Mouse (Mus musculus) liver, postnatal 0 days (tissue): Measurements from ENCODE around the gene Syt17. TPM values are rescaled to one million over a fixed set of nuclear protein-coding genes. Genes with fewer than 3 reads are reported as not detected.

Experiments used
- ATAC-seq: fragments of 200-750 bp; cut with Nextera tagmentation; 2 replicates; pipeline ENCODE4 v1.8.0; 2017; ENCODE audit warnings: mild to moderate bottlenecking, moderate library complexity
- DNase-seq: peaks from one replicate; pipeline ENCODE4 v3.0.0-alpha.2; 2016
- H3K27ac ChIP-seq: fragments of 300-500 bp; sonication (generic); 2 replicates; pipeline ENCODE4 v1.5.1; 2014; ENCODE audit warnings: antibody characterized with exemption, moderate library complexity, mild to moderate bottlenecking, low read depth
- H3K27me3 ChIP-seq: fragments of 300-500 bp; sonication (generic); 2 replicates; pipeline ENCODE4 v1.6.1; 2014; ENCODE audit warnings: low read length, control low read depth, mixed read lengths; ENCODE audit not compliant: insufficient read depth
- H3K36me3 ChIP-seq: fragments of 300-500 bp; sonication (generic); replicated peaks from 2 replicates; pipeline ENCODE4 v1.6.1; 2014; ENCODE audit warnings: mild to moderate bottlenecking, control low read depth, low read length, moderate library complexity, mixed read lengths; ENCODE audit not compliant: insufficient read depth
- H3K4me1 ChIP-seq: fragments of 300-500 bp; sonication (generic); 2 replicates; pipeline ENCODE4 v1.6.1; 2014; ENCODE audit warnings: antibody characterized with exemption, mild to moderate bottlenecking, control low read depth; ENCODE audit not compliant: insufficient read depth
- H3K4me2 ChIP-seq: fragments of 300-500 bp; sonication (generic); 2 replicates; pipeline ENCODE4 v1.6.1; 2014; ENCODE audit warnings: low read depth, mild to moderate bottlenecking, low read length, moderate library complexity, mixed read lengths
- H3K4me3 ChIP-seq: fragments of 300-500 bp; sonication (generic); 2 replicates; pipeline ENCODE4 v1.5.1; 2014; ENCODE audit warnings: low read depth, low read length
- H3K9ac ChIP-seq: fragments of 300-500 bp; sonication (generic); replicated peaks from 2 replicates; pipeline ENCODE4 v1.6.1; 2014; ENCODE audit warnings: mild to moderate bottlenecking, moderate library complexity
- H3K9me3 ChIP-seq: fragments of 300-500 bp; sonication (generic); 2 replicates; pipeline ENCODE4 v1.6.1; 2016; ENCODE audit warnings: mild to moderate bottlenecking, control low read depth, low read length, mixed read lengths
- CTCF ChIP-seq: sonication (generic); IDR thresholded peaks from 2 replicates; pipeline ENCODE4 v1.5.1; 2016; ENCODE audit warnings: antibody characterized with exemption, low read depth
- EP300 ChIP-seq: IDR thresholded peaks from 2 replicates; pipeline ENCODE4 v1.6.1; 2016; ENCODE audit warnings: antibody characterized with exemption, low read depth, mild to moderate bottlenecking
- WGBS: fragments of 180-500 bp; shearing (Covaris S2); extraction: QIAGEN DNeasy Blood & Tissue Kit; methylation state at CpG from one replicate; pipeline ENCODE4 v1.1.7; 2014; ENCODE audit not compliant: insufficient replicate concordance; 5-methylcytosine and 5-hydroxymethylcytosine counted together
- polyA plus RNA-seq: library from polyadenylated mRNA; unstranded; fragments of >200 nt; fragmentation: Nextera tagmentation; extraction: Ambion mirVana; gene quantifications from 2 replicates; pipeline ENCODE4 v1.2.1, GENCODE M21; 2015

The Syt17 gene
- polyA plus RNA-seq, 1 experiment from 2014 or later: 0.08 TPM

DNA sequence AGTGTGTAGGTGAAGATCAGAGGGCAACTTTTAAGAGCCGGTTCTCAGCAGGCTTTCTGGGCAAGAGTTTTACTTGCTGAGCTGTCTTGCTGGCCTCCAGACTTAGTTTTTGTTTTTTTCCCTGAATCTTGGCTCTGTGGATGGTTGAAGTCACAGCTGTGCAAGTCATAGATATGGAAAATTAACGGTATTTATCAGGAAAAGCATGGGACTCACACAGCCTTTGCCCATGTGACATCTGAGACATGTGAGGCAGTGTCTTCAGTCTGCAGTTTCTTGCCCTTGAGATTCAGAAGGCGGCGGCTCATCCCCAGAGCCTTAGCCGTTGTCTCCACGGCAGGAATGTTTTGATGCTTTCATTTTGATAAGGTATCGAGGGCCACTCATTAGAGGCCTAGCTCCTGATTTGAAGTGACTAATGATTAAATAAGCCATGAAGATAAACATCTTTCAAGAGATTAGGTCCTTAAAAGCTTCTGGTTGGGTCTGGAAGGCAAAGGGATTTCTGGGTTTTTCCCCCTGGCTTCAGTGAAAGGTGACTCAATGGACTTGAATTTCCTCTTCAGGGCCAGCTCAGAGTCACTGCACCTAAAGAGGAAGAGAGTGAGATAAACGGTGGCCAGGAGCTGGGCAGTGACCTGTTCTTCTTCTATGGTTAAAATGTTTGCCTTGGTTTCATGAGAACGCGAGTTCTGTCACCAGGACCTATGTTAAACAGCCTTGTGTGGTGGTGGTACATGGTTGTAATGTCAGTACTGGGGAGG is 33.2 kb upstream of the Syt17 start:
- DNase-seq: no peak

DNA sequence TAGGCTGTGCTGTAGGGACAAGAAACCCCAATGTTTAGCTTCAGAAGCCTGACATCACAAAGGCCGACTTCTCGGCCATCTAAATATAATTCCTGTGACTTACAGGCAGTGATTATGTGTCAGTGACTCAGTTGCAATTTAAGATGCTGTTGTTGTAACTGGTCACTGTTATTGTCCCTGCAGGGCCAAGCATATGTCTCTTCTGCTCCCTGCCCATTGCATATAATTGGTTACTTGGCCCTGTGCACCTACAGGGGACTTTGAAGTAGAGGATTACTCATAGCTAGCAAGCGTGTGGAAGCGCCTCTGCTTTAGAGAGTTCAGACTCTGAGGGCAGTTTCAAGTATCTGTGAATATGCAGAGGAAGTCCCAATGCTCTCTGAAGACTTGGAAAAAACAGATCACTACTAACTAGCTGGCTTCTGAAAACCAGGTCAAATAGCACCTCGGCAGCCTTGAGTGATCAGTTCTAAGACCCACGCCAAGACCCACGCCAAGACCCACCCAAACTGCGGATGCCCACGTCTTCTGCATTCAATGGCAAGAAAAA is 32.2 kb upstream of the Syt17 start:
- Histone ChIP-seq H3K9me3 (no peaks in the 10 kb centered on the region), H3K27ac (no peak overlapping the region), H3K4me1 (no peaks in the 10 kb centered on the region; the same call in 1 of the 2 replicates), H3K4me3 (no peak overlapping the region), H3K4me2 (no peak overlapping the region), H3K27me3 (no peaks in the 10 kb centered on the region), H3K9ac (no peak overlapping the region), H3K36me3 (no peaks in the 10 kb centered on the region)
- WGBS: 86% methylated on average over 9 of the region's 9 CpGs
- DNase-seq (no peak), ATAC-seq (no peak)
- no peak for TF ChIP-seq CTCF
- TF ChIP-seq EP300: no peak

More for the DNA sequence above, 33.2 kb upstream of the Syt17 start:
- H3K4me2 ChIP-seq: no peak overlapping the region
- TF ChIP-seq EP300: no peak
- TF ChIP-seq CTCF: no peak
- no peak for ATAC-seq
- H3K4me3 ChIP-seq: no peak overlapping the region
- WGBS: 58% methylated on average over 10 of the region's 10 CpGs
- H3K27ac ChIP-seq: peak overlapping the region; percentile 16; the same call in 1 of the 2 replicates
- no peaks in the 10 kb centered on the region for H3K36me3 ChIP-seq
- H3K4me1 ChIP-seq: no peaks in the 10 kb centered on the region; the same call in 1 of the 2 replicates
- H3K9me3 ChIP-seq: no peaks in the 10 kb centered on the region
- no peak overlapping the region for H3K9ac ChIP-seq
- H3K27me3 ChIP-seq: no peaks in the 10 kb centered on the region

DNA sequence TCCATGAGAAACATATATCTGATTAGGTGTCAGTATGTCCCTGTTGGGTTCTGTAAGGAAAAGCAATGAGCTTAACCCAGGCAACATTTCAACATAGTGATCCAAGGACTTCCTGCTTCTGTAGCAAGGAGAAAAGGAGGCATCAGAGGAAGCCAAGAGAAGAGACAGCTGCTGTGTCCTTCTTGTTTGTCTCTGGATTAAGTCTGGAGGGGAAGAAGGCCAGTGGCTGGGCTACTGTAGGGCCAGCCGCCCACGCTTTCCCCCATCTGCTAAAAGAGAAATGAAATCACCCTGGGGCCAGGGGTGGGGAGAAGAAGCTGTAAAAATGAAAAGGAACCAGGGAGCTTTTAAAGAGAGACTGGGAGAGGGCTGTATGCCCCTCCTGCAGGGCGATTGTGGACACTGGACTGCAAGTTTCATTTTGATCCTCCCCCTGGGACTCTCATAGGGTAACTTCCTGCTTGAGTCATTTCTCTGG is 30.9 kb upstream of the Syt17 start:
- 57% methylated on average over 3 of the region's 3 CpGs for WGBS
- DNase-seq (no peak), ATAC-seq (no peak)
- Histone ChIP-seq H3K9ac (no peak overlapping the region), H3K9me3 (no peaks in the 10 kb centered on the region), H3K27me3 (no peaks in the 10 kb centered on the region), H3K4me1 (no peaks in the 10 kb centered on the region), H3K4me3 (no peak overlapping the region), H3K4me2 (no peak overlapping the region), H3K36me3 (no peaks in the 10 kb centered on the region), H3K27ac (no peak overlapping the region)
- no peak for TF ChIP-seq CTCF
- TF ChIP-seq EP300: no peak

DNA sequence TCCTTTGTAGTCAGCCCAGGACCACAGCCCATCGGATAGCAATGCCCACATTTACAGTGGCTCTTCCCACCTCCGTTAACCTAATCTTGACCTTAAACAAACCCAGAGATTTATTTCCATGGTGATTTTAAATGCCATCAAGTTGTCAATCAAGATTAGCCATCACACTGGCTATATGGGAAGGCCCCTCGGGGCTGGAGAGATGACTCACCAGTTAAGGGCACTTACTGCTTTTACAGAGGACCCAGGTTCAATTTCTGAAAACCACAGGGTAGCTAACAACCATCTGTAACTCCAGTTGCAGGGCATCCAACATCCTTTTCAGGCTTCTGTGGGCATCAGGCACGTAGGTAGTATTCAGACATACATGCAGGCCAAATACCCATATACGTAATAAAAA is 28.4 kb upstream of the Syt17 start:
- TF ChIP-seq CTCF (no peak), EP300 (no peak)
- DNase-seq (no peak), ATAC-seq (no peak)
- no peak overlapping the region for H3K27ac ChIP-seq
- H3K9me3 ChIP-seq: no peaks in the 10 kb centered on the region
- H3K4me2 ChIP-seq: no peak overlapping the region
- H3K4me3 ChIP-seq: no peak overlapping the region
- no peaks in the 10 kb centered on the region for H3K36me3 ChIP-seq
- 74% methylated on average over 5 of the region's 5 CpGs for WGBS
- no peak overlapping the region for H3K9ac ChIP-seq
- no peaks in the 10 kb centered on the region for H3K4me1 ChIP-seq
- H3K27me3 ChIP-seq: no peaks in the 10 kb centered on the region

DNA sequence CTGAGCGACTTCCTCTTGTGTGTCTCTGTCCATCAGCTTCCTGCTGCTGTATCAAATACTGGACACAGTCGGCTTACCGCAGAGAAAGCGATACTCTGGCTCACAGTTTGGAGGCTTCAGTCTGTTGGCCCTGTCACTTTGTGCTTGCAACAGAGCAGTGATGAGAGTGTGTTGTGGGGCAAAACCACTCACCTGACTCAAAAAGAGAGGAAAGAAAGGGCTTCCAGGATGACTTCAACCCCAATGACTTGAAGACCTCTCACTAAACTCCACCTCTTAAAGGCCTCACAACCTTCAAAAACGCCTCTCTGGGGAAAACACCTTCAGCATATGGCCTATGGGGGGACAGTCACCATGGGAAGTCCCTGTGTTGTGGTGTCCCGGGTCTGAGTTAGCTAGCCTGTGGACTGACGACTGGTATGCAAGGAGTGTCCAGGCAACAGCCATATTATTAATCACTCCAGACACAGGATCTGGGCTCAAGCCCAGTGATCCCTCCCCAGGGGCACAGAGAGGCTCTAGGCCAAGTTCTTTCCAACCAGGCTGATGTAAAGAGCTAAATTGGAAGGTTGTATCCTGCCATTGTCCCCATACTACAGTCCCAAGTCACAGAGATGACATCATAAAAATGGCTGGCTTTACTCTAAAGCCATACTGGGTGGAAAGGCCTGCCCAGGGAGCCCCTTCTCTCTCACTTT is 27.1 kb upstream of the Syt17 start:
- Histone ChIP-seq H3K4me1 (no peaks in the 10 kb centered on the region), H3K9me3 (no peaks in the 10 kb centered on the region), H3K4me3 (no peak overlapping the region), H3K27me3 (no peaks in the 10 kb centered on the region), H3K36me3 (no peaks in the 10 kb centered on the region), H3K27ac (no peak overlapping the region), H3K4me2 (no peak overlapping the region), H3K9ac (no peak overlapping the region)
- WGBS: 78% methylated on average over 7 of the region's 7 CpGs
- ATAC-seq: no peak
- no peak for DNase-seq
- no peak for TF ChIP-seq CTCF
- TF ChIP-seq EP300: no peak

DNA sequence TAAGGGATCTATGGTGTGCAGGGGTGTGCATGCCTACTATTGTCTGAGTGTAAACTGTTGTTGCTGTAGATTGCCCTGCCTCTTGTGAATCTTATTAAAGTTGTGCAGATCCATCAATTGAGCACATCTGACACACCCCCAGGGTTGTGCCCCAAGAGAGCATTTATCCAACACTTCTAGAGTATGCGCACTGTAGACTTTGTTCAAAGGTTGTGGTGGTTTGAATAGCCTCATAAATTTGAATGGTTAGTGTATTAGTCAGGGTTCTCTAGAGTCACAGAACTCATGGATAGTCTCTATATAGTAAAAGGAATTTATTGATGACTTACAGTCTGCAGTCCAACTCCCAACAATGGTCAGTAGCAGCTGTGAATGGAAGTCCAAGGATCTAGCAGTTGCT is 24.9 kb upstream of the Syt17 start:
- ATAC-seq (no peak), DNase-seq (no peak)
- no peaks in the 10 kb centered on the region for H3K9me3 ChIP-seq
- no peaks in the 10 kb centered on the region for H3K4me1 ChIP-seq
- TF ChIP-seq CTCF: no peak
- TF ChIP-seq EP300: no peak
- no peaks in the 10 kb centered on the region for H3K36me3 ChIP-seq
- H3K27me3 ChIP-seq: no peaks in the 10 kb centered on the region
- no peak overlapping the region for H3K4me3 ChIP-seq
- H3K27ac ChIP-seq: no peak overlapping the region
- no peak overlapping the region for H3K9ac ChIP-seq
- 93% methylated on average over 1 of the region's 1 CpGs for WGBS
- H3K4me2 ChIP-seq: no peak overlapping the region
